Mouse (Mus musculus) A20 (cell line): ENCODE data around the gene Mrpl48.

Experiments
- DNase-seq: peaks from one replicate; pipeline ENCODE4 v3.0.0-alpha.2; 2011; ENCODE audit warnings: low read depth, low spot score

The Mrpl48 gene

GRCm38 (mm10) chr7:100535831-100536230 lies 72.3 kb downstream of the Mrpl48 start:
- DNase-seq: no peak

- no peak for DNase-seq
Observed at GRCm38 (mm10) chr7:100534216-100534615, 73.9 kb downstream of the Mrpl48 start.

GRCm38 (mm10) chr7:100533503-100533902 lies 74.6 kb downstream of the Mrpl48 start:
- no peak for DNase-seq

GRCm38 (mm10) chr7:100530766-100531165 lies 77.3 kb downstream of the Mrpl48 start:
- DNase-seq: no peak

GRCm38 (mm10) chr7:100524669-100525068 lies 83.4 kb downstream of the Mrpl48 start:
- DNase-seq: no peak

GRCm38 (mm10) chr7:100522222-100522621 lies 85.9 kb downstream of the Mrpl48 start:
- no peak for DNase-seq

GRCm38 (mm10) chr7:100520663-100521285 lies 87.3 kb downstream of the Mrpl48 start:
- DNase-seq: peak; percentile 79

GRCm38 (mm10) chr7:100520204-100520603 lies 87.9 kb downstream of the Mrpl48 start:
- DNase-seq: no peak

- DNase-seq: no peak
Observed at GRCm38 (mm10) chr7:100514573-100514972, 93.5 kb downstream of the Mrpl48 start, which contains the start of gene Dnajb13. Dnajb13 (minus strand) TSS chr7:100514960.

- peak; percentile 60 for DNase-seq
Observed at GRCm38 (mm10) chr7:100511602-100512001, 96.5 kb downstream of the Mrpl48 start.

- peak; percentile 46 for DNase-seq
Observed at GRCm38 (mm10) chr7:100508670-100509069, 99.4 kb downstream of the Mrpl48 start.

GRCm38 (mm10) chr7:100506494-100506893 lies 101.6 kb downstream of the Mrpl48 start:
- DNase-seq: no peak

- DNase-seq: peak; percentile 70
Observed at GRCm38 (mm10) chr7:100504740-100505487, 103.2 kb downstream of the Mrpl48 start.

- peak; percentile 47 for DNase-seq
Observed at GRCm38 (mm10) chr7:100503076-100503475, 105.0 kb downstream of the Mrpl48 start.

- peak; percentile 66 for DNase-seq
Observed at GRCm38 (mm10) chr7:100502374-100502922, 105.7 kb downstream of the Mrpl48 start.

GRCm38 (mm10) chr7:100501844-100502373 lies 106.2 kb downstream of the Mrpl48 start:
- peak; percentile 67 for DNase-seq

GRCm38 (mm10) chr7:100501027-100501843 lies 106.9 kb downstream of the Mrpl48 start:
- peak; percentile 71 for DNase-seq

- DNase-seq: no peak
Observed at GRCm38 (mm10) chr7:100500276-100500977, 107.7 kb downstream of the Mrpl48 start.

- no peak for DNase-seq
Observed at GRCm38 (mm10) chr7:100499465-100499864, 108.6 kb downstream of the Mrpl48 start.

GRCm38 (mm10) chr7:100497982-100498381 lies 110.1 kb downstream of the Mrpl48 start:
- DNase-seq: no peak

GRCm38 (mm10) chr7:100497402-100497801 lies 110.7 kb downstream of the Mrpl48 start:
- no peak for DNase-seq
